Mouse (Mus musculus): ENCODE measurements around the gene Uckl1. TPM values are rescaled to one million over a fixed set of nuclear protein-coding genes. Genes with fewer than 3 reads are reported as not detected.

Uckl1 gene
- polyA plus RNA-seq (2016; fragmentation: Nextera tagmentation; extraction: Ambion mirVana): 50.7 and 50.8 TPM in 2 replicates

DNA sequence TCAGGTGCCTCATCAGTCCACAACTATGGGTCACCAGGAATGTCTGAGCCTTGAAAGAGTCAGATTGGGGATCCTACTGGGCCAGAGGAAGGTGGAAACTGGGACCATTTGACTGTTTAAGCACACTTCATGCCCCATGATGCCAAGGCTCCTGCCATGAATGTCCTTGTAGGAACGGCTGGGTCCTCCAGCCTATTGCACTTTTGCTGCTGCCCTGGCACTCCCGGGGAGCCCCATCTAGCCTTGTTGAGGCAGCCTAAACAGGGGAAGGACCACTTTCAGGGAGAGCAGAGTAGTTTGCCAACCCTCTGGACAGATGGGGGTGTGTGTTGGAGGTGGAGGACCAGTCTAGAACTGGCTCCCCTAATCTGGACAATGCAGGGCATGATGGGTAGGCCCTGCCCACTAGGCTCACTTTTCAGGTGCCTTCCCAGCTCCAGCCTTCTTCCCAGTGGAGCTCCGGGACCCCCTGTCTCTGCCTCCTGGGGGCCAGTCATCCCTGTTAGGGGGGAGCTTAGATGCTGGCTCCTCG, at the start of gene Uckl1:
TSS of gene Uckl1 (minus strand) at position 482 of the 532 bp plus-strand sequence.
- no peaks in the 10 kb centered on the region for H3K9me3 ChIP-seq
- no peak within 1 kb of the TSS for H3K4me2 ChIP-seq
- H3K4me3 ChIP-seq (replicated peaks): no peak within 1 kb of the TSS
- ATAC-seq (ENCODE audit: low FRiP score): no peak
- peaks cover 11% of the 10 kb centered on the region for H3K4me1 ChIP-seq
- no peak within 1 kb of the TSS for H3K9ac ChIP-seq
- peaks cover 65% of the 10 kb centered on the region for H3K36me3 ChIP-seq (replicated peaks)
- 93% methylated on average over 4 of the region's 4 CpGs for WGBS
- no peak within 1 kb of the TSS for H3K27ac ChIP-seq
- no peaks in the 10 kb centered on the region for H3K27me3 ChIP-seq

DNA sequence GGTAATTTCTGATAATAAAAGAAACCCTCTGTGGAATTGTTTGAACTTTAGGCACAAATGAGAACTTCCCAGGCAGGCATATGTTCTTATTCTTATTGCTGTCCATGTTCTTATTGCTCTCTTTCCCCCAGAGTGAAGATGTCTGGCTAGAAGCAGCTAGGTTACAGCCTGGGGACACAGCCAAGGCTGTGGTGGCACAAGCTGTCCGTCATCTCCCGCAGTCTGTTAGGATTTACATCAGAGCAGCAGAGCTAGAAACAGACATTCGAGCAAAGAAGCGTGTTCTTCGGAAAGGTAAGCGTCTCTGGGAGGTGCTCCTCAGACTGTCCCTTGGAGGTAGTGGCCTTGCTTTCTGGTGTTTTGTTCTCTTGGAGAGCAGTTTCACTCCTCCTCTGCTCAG, 47.9 kb upstream of the Uckl1 start:
- 96% methylated on average over 6 of the region's 6 CpGs for WGBS
- no peaks in the 10 kb centered on the region for H3K9me3 ChIP-seq
- H3K4me1 ChIP-seq: no peaks in the 10 kb centered on the region
- no peak for ATAC-seq (ENCODE audit: low FRiP score)
- no peak overlapping the region for H3K9ac ChIP-seq
- no peak overlapping the region for H3K4me2 ChIP-seq
- no peak overlapping the region for H3K4me3 ChIP-seq (replicated peaks)
- H3K27me3 ChIP-seq: no peaks in the 10 kb centered on the region
- H3K27ac ChIP-seq: no peak overlapping the region
- H3K36me3 ChIP-seq (replicated peaks): peaks cover 74% of the 10 kb centered on the region

DNA sequence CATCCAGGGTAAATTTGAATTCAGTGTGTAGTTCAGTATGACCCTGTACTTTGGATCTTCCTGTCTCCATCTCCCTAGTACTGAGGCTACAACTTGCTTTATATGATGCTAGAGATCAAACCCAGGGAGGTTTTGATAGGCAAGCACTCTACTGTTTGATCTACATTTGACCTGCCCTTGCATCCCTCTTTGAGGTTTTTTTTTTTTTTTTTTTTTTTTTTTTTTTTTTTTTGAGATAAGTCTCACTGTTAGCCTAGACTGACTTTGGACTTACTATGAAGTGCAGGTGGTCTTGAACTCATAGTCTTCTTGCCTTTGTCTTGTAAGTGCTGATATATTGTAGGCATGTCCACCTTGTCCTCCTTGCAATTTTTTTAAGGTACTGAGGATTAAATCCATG, 43.8 kb upstream of the Uckl1 start:
- H3K4me2 ChIP-seq: no peak overlapping the region
- peaks cover 49% of the 10 kb centered on the region for H3K36me3 ChIP-seq (replicated peaks)
- H3K9me3 ChIP-seq: no peaks in the 10 kb centered on the region
- no peak overlapping the region for H3K27ac ChIP-seq
- no peak overlapping the region for H3K4me3 ChIP-seq (replicated peaks)
- no peak for ATAC-seq (ENCODE audit: low FRiP score)
- H3K4me1 ChIP-seq: no peaks in the 10 kb centered on the region
- no peaks in the 10 kb centered on the region for H3K27me3 ChIP-seq
- no peak overlapping the region for H3K9ac ChIP-seq

DNA sequence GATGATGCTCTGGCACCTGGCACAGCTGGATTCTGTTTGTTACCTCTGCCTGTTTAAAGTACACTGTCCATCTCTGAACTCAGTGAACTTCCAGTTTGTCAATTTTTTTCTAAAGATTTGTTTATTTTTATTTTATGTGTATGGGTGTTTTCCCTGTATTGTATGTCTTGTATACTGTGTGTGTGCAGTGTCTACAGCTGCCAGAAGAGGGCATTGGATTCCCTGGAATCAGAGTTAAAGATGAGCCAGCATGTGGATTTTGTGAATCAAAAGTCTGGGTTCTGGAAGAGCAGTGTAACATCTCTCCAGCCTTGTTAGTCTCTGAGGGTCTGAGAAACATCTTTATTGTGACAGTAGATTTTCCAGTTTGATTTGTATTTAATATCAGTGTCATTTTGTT, 38.7 kb upstream of the Uckl1 start:
- Histone ChIP-seq H3K9me3 (no peaks in the 10 kb centered on the region), H3K36me3 (replicated peaks) (peaks cover 50% of the 10 kb centered on the region), H3K27me3 (no peaks in the 10 kb centered on the region), H3K4me3 (replicated peaks) (no peak overlapping the region), H3K4me1 (no peaks in the 10 kb centered on the region), H3K9ac (no peak overlapping the region), H3K4me2 (no peak overlapping the region), H3K27ac (no peak overlapping the region)
- ATAC-seq (ENCODE audit: low FRiP score): no peak

DNA sequence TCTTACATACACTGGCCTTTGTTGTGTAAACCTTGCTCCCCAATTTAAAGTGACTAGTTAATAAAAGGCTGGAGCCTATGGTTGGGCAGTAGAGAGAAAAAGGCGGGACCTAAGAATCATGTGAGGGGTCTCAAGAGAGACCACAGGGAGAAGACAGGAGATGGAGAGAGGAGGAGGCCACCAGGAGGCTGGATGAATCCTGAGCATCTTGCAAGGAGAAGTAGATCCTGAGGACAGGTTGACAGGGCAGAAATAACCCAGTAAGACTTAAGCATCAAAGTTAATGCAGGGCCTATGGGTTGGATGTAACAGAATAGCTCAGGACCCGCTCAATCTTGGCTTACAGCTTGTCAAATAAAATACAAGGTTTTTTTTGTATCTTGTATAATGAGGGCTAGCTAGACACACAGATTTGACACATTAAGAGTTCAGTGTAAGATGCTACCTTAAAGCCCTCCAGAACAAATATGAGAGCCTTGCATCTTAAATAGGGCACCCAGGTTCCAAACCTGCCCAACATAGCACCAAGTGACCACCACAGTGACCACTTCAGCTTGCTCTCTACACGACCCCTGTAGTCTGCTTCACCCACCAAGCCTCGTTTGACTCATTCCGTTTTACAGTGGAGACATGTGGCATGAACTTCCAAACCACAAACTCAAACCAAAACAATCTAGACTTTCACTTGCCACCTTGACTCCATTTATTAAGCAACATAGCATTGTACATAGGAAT, 34.2 kb upstream of the Uckl1 start:
- peaks cover 62% of the 10 kb centered on the region for H3K36me3 ChIP-seq (replicated peaks)
- H3K9me3 ChIP-seq: no peaks in the 10 kb centered on the region
- no peak overlapping the region for H3K9ac ChIP-seq
- ATAC-seq (ENCODE audit: low FRiP score): no peak
- H3K4me2 ChIP-seq: no peak overlapping the region
- H3K27me3 ChIP-seq: no peaks in the 10 kb centered on the region
- no peaks in the 10 kb centered on the region for H3K4me1 ChIP-seq
- WGBS: 90% methylated on average over 5 of the region's 5 CpGs
- H3K4me3 ChIP-seq (replicated peaks): no peak overlapping the region
- H3K27ac ChIP-seq: no peak overlapping the region

DNA sequence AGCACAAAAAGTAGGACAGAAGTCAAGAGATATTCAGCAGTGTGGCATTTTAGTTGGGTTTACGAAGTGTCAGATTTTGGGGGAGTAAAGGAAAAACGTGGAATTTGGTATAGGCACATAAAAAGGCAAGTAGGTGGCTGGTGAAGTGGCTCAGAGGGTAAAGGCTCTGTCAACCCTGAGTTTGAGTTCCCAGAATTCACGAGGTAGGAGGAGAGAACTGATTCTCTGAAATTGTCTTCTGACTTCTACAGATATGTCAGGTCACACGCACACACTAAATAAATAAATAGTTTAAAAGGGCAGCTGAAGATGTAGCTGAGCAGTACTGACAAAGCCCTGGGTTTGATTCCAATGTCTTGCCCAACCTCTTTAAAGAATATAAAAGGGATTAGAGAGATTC, 17.7 kb upstream of the Uckl1 start:
- Histone ChIP-seq H3K36me3 (replicated peaks) (no peaks in the 10 kb centered on the region), H3K4me2 (peak overlapping the region; percentile 87), H3K9ac (no peak overlapping the region), H3K27ac (no peak overlapping the region), H3K4me1 (peaks cover 45% of the 10 kb centered on the region), H3K9me3 (no peaks in the 10 kb centered on the region), H3K27me3 (no peaks in the 10 kb centered on the region), H3K4me3 (replicated peaks) (peak overlapping the region; percentile 92; the same call in 1 of the 2 replicates)
- ATAC-seq (ENCODE audit: low FRiP score): no peak
- 78% methylated on average over 4 of the region's 4 CpGs for WGBS

DNA sequence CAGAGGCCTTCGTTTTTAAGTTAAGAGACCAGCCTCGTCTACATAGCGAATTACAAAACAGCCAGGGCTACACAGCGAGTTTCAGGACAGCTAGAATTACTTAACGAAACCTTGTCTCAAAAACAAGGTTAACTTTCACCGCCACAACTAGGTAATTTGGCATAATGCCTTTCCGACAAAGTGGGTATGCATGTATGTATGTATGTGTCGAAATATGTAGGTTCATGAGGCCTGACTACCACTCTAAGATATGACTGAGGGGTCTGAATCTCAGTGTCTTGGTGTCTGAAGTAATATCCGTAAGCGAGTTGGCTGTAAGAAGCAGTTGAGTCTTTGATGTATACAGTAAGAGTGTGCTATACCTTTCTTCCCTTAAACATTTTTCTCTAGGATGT, 17.1 kb upstream of the Uckl1 start:
- peak overlapping the region; percentile 87 for H3K4me2 ChIP-seq
- 29% methylated on average over 10 of the region's 10 CpGs for WGBS
- no peaks in the 10 kb centered on the region for H3K9me3 ChIP-seq
- no peak overlapping the region for H3K27ac ChIP-seq
- H3K36me3 ChIP-seq (replicated peaks): 0 out of 2 replicates have a peak, but pooled peaks cover 2% of the 10 kb centered on the region
- no peak for ATAC-seq (ENCODE audit: low FRiP score)
- peak overlapping the region; percentile 92 for H3K4me3 ChIP-seq (replicated peaks)
- H3K27me3 ChIP-seq: no peaks in the 10 kb centered on the region
- peak overlapping the region; percentile 93 for H3K9ac ChIP-seq
- H3K4me1 ChIP-seq: peaks cover 47% of the 10 kb centered on the region

DNA sequence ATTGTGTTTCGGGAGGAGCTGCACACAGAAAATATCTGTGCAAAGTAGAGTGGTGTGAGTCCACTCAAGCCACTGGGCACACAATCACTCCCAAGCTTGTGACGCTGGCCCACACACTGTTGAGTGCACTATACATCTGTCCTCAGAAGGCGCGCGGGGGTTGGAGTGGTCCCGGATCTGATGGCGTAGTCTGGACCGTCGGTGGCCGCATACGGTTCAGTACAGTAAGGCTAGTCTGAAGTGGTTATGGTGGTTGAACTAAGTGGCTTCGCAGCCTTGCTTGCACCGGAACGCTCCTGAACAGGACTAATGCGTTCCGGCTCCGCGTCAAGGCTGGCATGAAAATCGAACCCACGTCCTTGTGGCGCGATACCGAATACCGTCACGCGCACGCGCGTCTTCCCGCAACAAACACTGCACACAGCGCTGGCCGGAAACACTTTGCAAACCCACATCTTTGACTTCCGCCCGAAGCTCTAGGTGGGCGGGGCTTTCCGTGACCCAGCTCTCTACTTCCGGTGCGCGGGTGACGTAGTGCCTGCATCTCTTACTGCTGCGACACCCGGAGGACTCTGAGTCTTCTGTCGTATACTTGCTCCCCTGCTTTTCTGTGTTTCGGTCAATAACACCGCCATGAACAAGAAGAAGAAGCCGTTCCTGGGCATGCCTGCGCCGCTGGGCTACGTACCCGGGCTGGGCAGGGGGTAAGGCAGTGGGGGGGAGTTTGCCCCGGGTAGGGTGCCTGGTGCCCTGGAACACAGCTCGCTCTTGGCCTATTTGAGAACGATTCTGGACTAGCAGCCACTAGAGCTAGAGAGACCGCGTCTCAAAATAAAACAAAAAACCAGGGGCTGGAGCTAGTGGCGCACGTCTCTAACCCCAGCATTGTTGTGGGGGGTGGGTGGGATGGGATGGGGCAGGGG, 16.4 kb upstream of the Uckl1 start:
- peak overlapping the region; percentile 84 for H3K27ac ChIP-seq
- WGBS: 1% methylated on average over 57 of the region's 57 CpGs

DNA sequence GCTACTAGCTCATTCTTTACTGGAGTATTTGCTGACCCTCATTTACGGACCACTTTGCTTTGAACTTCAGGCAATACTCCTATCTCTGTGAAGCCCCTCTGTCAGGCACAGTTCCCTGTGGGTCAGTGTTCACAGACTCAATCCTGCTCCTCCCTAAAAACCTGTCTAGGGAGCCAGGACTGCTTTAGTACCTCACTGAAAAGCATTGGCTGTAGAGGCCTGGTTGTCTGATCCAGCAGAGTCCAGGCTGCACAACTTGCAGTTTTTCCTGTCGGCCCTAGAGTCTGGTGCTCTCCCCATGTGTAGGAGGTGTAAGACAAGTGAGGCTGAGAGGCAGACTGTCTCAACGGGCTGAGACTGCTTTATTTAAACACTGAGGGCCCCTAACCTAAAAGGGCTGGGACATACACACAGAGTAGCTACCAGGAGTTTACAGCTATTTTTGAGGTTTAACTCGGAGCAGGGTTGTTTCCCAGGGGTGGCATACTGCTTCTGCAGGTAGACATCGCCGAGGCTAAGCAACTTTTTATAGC, 15.6 kb upstream of the Uckl1 start:
- H3K4me1 ChIP-seq: peaks cover 47% of the 10 kb centered on the region
- H3K4me3 ChIP-seq (replicated peaks): peak overlapping the region; percentile 92
- 67% methylated on average over 6 of the region's 6 CpGs for WGBS
- H3K4me2 ChIP-seq: peak overlapping the region; percentile 87
- H3K27me3 ChIP-seq: no peaks in the 10 kb centered on the region
- no peak for ATAC-seq (ENCODE audit: low FRiP score)
- H3K9ac ChIP-seq: peak overlapping the region; percentile 93; the same call in 1 of the 2 replicates
- H3K27ac ChIP-seq: peak overlapping the region; percentile 84; the same call in 1 of the 2 replicates
- H3K36me3 ChIP-seq (replicated peaks): peaks cover 16% of the 10 kb centered on the region; the same call in 1 of the 2 replicates
- no peaks in the 10 kb centered on the region for H3K9me3 ChIP-seq

More for the DNA sequence above, 16.4 kb upstream of the Uckl1 start:
- peak overlapping the region; percentile 93 for H3K9ac ChIP-seq
- H3K9me3 ChIP-seq: no peaks in the 10 kb centered on the region
- H3K4me3 ChIP-seq (replicated peaks): peak overlapping the region; percentile 92
- peak; percentile 95 for ATAC-seq (ENCODE audit: low FRiP score)
- H3K4me1 ChIP-seq: peaks cover 47% of the 10 kb centered on the region
- peaks cover 8% of the 10 kb centered on the region; the same call in 1 of the 2 replicates for H3K36me3 ChIP-seq (replicated peaks)
- no peaks in the 10 kb centered on the region for H3K27me3 ChIP-seq
- H3K4me2 ChIP-seq: peak overlapping the region; percentile 87

DNA sequence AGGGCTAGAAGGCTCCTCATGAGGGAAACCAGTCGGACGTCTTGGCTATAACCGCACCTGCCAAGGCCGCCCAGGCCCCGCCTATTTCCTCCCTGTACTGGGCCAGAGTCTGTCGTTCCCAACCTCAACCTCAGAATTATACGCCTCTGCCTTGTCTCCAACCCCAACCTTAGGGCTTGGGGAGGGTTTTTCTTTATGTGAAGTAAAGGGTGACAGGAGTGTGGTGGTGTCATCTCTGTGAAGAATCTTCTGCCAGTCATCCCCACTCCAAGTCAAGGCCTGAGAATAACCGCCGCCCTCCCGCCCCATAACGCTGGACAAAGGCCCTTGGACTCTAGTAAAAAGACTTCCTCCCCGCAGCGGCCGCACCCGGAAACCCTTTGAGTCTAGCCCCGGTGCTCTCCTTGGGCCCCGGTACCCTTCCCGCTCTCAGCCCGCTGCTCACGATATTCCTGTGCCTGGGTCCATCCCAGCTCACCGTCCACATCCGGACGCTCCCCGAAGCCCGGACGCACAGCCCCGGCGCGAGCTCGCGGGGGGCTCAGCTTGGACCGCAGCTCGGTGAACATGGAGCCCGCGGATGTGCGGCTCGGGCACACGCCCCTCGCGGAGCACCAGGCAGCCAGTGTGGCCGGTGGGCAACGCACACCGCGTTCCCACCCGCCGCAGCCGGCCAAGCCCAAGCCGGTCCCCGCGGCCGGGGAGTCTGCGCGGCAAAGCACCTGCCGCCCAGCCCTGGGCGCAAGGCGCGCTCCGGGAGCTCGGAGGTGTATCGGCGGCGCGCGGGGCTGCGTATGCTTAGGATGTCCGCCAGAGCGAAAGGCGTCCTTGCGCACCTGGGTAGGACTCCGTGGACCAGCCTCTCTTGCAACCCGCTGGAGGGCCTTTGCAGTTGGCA, 14.0 kb upstream of the Uckl1 start, which contains the start of gene Samd10:
TSS of gene Samd10 (minus strand) at position 759 of the 898 bp plus-strand sequence.
- WGBS: under 1% methylated on average over 71 of the region's 71 CpGs

DNA sequence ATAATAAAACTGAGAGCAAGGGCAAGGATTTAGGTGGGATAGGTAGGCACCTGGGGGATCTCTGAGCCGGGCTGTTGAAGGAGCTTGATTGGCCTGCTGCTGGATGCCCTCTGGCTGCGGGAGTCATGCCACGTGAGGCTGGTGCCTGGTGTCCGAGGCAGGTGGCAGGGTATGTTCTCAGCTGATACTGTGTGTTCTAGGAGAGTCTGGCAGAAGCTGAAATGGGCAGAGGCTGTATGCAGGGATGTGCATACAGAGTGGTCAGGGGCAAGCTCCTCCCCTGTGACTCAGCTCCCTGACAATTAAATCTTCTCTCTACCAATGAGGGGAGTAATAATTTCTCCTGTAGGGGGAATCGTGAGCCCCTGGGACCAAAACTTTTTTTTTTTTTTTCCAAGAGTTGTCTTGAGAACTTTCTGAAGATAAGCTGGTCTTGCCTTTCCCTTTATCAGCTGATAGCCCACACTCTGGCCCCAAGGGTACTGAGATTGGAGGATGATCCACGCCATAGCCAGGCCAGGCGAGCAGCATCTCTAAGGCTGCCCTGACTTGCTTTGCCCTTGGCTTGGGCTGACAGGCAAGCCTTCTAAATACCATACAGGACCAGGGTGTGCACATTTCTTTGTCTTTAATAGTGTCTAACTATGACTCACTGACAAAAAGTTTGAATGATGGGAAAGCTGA, 12.8 kb upstream of the Uckl1 start:
- Histone ChIP-seq H3K9me3 (no peaks in the 10 kb centered on the region), H3K4me1 (peaks cover 46% of the 10 kb centered on the region), H3K27ac (peak overlapping the region; percentile 84; the same call in 1 of the 2 replicates), H3K36me3 (replicated peaks) (peaks cover 16% of the 10 kb centered on the region; the same call in 1 of the 2 replicates), H3K27me3 (no peaks in the 10 kb centered on the region), H3K9ac (no peak overlapping the region), H3K4me3 (replicated peaks) (no peak overlapping the region; the same call in 1 of the 2 replicates), H3K4me2 (peak overlapping the region; percentile 82)
- 73% methylated on average over 7 of the region's 7 CpGs for WGBS
- no peak for ATAC-seq (ENCODE audit: low FRiP score)

More for the DNA sequence above, 14.0 kb upstream of the Uckl1 start, which contains the start of gene Samd10:
- Histone ChIP-seq H3K9me3 (no peaks in the 10 kb centered on the region), H3K27ac (peak within 1 kb of the TSS; percentile 84), H3K4me3 (replicated peaks) (peak within 1 kb of the TSS; percentile 76), H3K4me2 (peak within 1 kb of the TSS; percentile 82), H3K9ac (peak within 1 kb of the TSS; percentile 92), H3K4me1 (peaks cover 47% of the 10 kb centered on the region), H3K36me3 (replicated peaks) (peaks cover 16% of the 10 kb centered on the region; the same call in 1 of the 2 replicates), H3K27me3 (no peaks in the 10 kb centered on the region)
- ATAC-seq (ENCODE audit: low FRiP score): peak; percentile 34
